Comparison of ENCODE assay signal across 20 mouse cellular contexts in genomic region chr6:11275214-11275613, GRCm38 (mm10).
A peak's percentile ranks its signal among the peaks of the same experiment; 100 is the strongest.
DNase-seq lines count a peak whose midpoint lies in the region; ATAC-seq and TF ChIP-seq lines count a peak whose summit lies in the region.
"Had no signal": no experiment of that assay in that cellular context is flagged by ENCODE, and none has a peak within 500 bp of the region (broad histone marks: within the 10 kb centered on the region; RNA-seq: fewer than 3 reads in every experiment).

No protein-coding gene starts in this region.

- H3K4me1 ChIP-seq in CH12.LX (ENCODE audit: control insufficient read depth in 1 of 2, insufficient read depth in 2 of 2), result no peaks in the 10 kb centered on the region
- H3K4me1 ChIP-seq in thymus, adult 2 months (replicated peaks; ENCODE audit: control insufficient read depth, insufficient read depth, low read length), result no peaks in the 10 kb centered on the region
- H3K4me1 ChIP-seq: embryonic facial prominence, embryonic 10.5 days; embryonic facial prominence, embryonic 12.5 days; forebrain, embryonic 13.5 days; forebrain, embryonic 15.5 days had no signal

- in situ Hi-C loops in CH12.LX (cut with MboI; ENCODE audit: low pct_ligation_motif_present, low pct_unique_long_range_greater_than_20kb, low sequenced_read_pairs), result no loop called here

- no peak overlapping the region for H3K4me3 ChIP-seq in CH12.LX (replicated peaks in 1 of 3; ENCODE audit: low read depth in 2 of 3, low read length in 2 of 3, poor library complexity in 1 of 3)
- H3K4me3 ChIP-seq in thymus, adult 2 months (ENCODE audit: control insufficient read depth, insufficient read depth, low read length), result no peak overlapping the region
- H3K4me3 ChIP-seq: embryonic facial prominence, embryonic 10.5 days; embryonic facial prominence, embryonic 12.5 days; forebrain, embryonic 13.5 days; forebrain, embryonic 15.5 days had no signal

- ATAC-seq in frontal cortex, adult (ENCODE audit: low TSS enrichment), result peak; percentile 99
- ATAC-seq: CD4-positive, CD25-positive, alpha-beta regulatory T cell, adult 4 months; forebrain, embryonic 13.5 days; forebrain, embryonic 15.5 days; forebrain, postnatal 0 days had no signal

- H3K9ac ChIP-seq in CH12.LX (ENCODE audit: insufficient read depth, low read depth), result no peak overlapping the region
- H3K9ac ChIP-seq: embryonic facial prominence, embryonic 12.5 days; forebrain, embryonic 13.5 days; forebrain, embryonic 15.5 days; forebrain, postnatal 0 days had no signal

- H3K36me3 ChIP-seq in CH12.LX (replicated peaks in 1 of 2; ENCODE audit: control insufficient read depth in 1 of 2, insufficient read depth in 1 of 2, low read length in 1 of 2), result no peaks in the 10 kb centered on the region
- H3K36me3 ChIP-seq in thymus, adult 2 months (ENCODE audit: control insufficient read depth, insufficient read depth, low read length), result no peaks in the 10 kb centered on the region
- H3K36me3 ChIP-seq: embryonic facial prominence, embryonic 10.5 days; embryonic facial prominence, embryonic 12.5 days; forebrain, embryonic 15.5 days had no signal

- 79% methylated on average over 3 of the region's 3 CpGs for WGBS in thymus, adult 2 months

- H3K4me2 ChIP-seq in CH12.LX (ENCODE audit: insufficient read depth, low read depth, poor library complexity, severe bottlenecking), result no peak overlapping the region
- H3K4me2 ChIP-seq: embryonic facial prominence, embryonic 12.5 days; forebrain, embryonic 13.5 days; forebrain, embryonic 15.5 days had no signal

- no peak for TF ChIP-seq EP300 in CH12.LX (IDR thresholded peaks at IDR 0.05; ENCODE audit: low read length)

- TF ChIP-seq RAD21 in CH12.LX (IDR thresholded peaks at IDR 0.05; ENCODE audit: low read depth, low read length), result no peak

- H3K27me3 ChIP-seq in CH12.LX (replicated peaks), result no peaks in the 10 kb centered on the region
- no peaks in the 10 kb centered on the region for H3K27me3 ChIP-seq in thymus, adult 2 months (ENCODE audit: control insufficient read depth, insufficient read depth, low read length)
- H3K27me3 ChIP-seq: embryonic facial prominence, embryonic 12.5 days; forebrain, embryonic 13.5 days; forebrain, embryonic 15.5 days had no signal

- no peak overlapping the region for H3K27ac ChIP-seq in CH12.LX (ENCODE audit: insufficient read depth, low read depth)
- H3K27ac ChIP-seq in thymus, adult 2 months (ENCODE audit: control insufficient read depth, insufficient read depth, low read length), result no peak overlapping the region
- H3K27ac ChIP-seq: embryonic facial prominence, embryonic 10.5 days; embryonic facial prominence, embryonic 12.5 days; forebrain, embryonic 13.5 days; forebrain, embryonic 15.5 days had no signal

- H3K9me3 ChIP-seq in CH12.LX (replicated peaks; ENCODE audit: low read length), result no peaks in the 10 kb centered on the region
- H3K9me3 ChIP-seq: embryonic facial prominence, embryonic 10.5 days; embryonic facial prominence, embryonic 12.5 days; forebrain, embryonic 13.5 days; forebrain, embryonic 15.5 days had no signal

- no peak for DNase-seq in frontal cortex, postnatal 10 days (ENCODE audit: low spot score in 2 of 2)
- DNase-seq in CH12.LX (ENCODE audit: extremely low read depth), result peak; percentile 8
- DNase-seq in telencephalon, adult 2 months (ENCODE audit: low read depth, low spot score), result peak; percentile 45
- no peak for DNase-seq in thymus, adult 2 months
- DNase-seq: adrenal gland, adult 2 months; adrenal gland, postnatal 10 days; adrenal gland, postnatal 25 days; B cell, adult 2 months; cerebellum, adult 11-12 months; cerebellum, adult 2 months; cerebellum, adult 9-10 months; cerebellum, postnatal 10 days; cerebellum, postnatal 25 days; forebrain, postnatal 0 days had no signal

- TF ChIP-seq POLR2A in CH12.LX (IDR thresholded peaks at IDR 0.05; ENCODE audit: low read depth, low read length), result no peak
- TF ChIP-seq POLR2A in thymus, adult 2 months (IDR thresholded peaks at IDR 0.05; ENCODE audit: control insufficient read depth, extremely low read depth, insufficient read depth, low read length, poor library complexity), result no peak

- TF ChIP-seq CTCF in CH12.LX (conservative IDR thresholded peaks at IDR 0.05 in 1 of 2, IDR thresholded peaks at IDR 0.05 in 1 of 2; ENCODE audit: low read depth in 2 of 2, low read length in 2 of 2), result no peak
- TF ChIP-seq CTCF in thymus, adult 2 months (IDR thresholded peaks at IDR 0.05; ENCODE audit: borderline replicate concordance, control insufficient read depth, extremely low read depth, insufficient read depth, low read length, poor library complexity), result no peak

- no peaks in the 10 kb centered on the region for H3K79me2 ChIP-seq in CH12.LX (replicated peaks; ENCODE audit: control insufficient read depth, extremely low read depth, insufficient read depth, poor library complexity, severe bottlenecking)

- dilution Hi-C loops in CH12.LX (cut with MboI; ENCODE audit: extremely low pct_ligation_motif_present, extremely low pct_unique_long_range_greater_than_20kb, low sequenced_read_pairs), result no loop called here

TF ChIP-seq in CH12.LX, 34 proteins besides CTCF, POLR2A, EP300 and RAD21:
- TF ChIP-seq MEF2A (IDR thresholded peaks at IDR 0.05; ENCODE audit: borderline replicate concordance, low read depth, low read length), result no peak
- no peak for TF ChIP-seq CHD2 (IDR thresholded peaks at IDR 0.05; ENCODE audit: low read length)
- no peak for TF ChIP-seq ELF1 (IDR thresholded peaks at IDR 0.05; ENCODE audit: low read depth, low read length)
- no peak for TF ChIP-seq ZNF384 (IDR thresholded peaks at IDR 0.05; ENCODE audit: low read depth, low read length)
- no peak for TF ChIP-seq USF2 (conservative IDR thresholded peaks at IDR 0.05; ENCODE audit: low read depth, low read length)
- no peak for TF ChIP-seq MXI1 (IDR thresholded peaks at IDR 0.05; ENCODE audit: low read depth, low read length)
- TF ChIP-seq ZKSCAN1 (IDR thresholded peaks at IDR 0.05; ENCODE audit: borderline replicate concordance, low read depth, low read length), result no peak
- TF ChIP-seq UBTF (IDR thresholded peaks at IDR 0.05; ENCODE audit: low read depth, low read length), result no peak
- no peak for TF ChIP-seq GABPA (IDR thresholded peaks at IDR 0.05; ENCODE audit: insufficient replicate concordance, low read depth, low read length)
- TF ChIP-seq SMC3 (IDR thresholded peaks at IDR 0.05; ENCODE audit: low read depth, low read length), result no peak
- no peak for TF ChIP-seq HCFC1 (IDR thresholded peaks at IDR 0.05; ENCODE audit: low read depth, low read length)
- no peak for TF ChIP-seq PAX5 (IDR thresholded peaks at IDR 0.05; ENCODE audit: low read length)

Comparison
In these comparisons a context has a peak if more than half of its experiments do, and no peak if none do; other contexts are left out.
1. DNase-seq: peak in CH12.LX (single experiment) and telencephalon, adult 2 months (single experiment); none in frontal cortex, postnatal 10 days (0 of 2) and thymus, adult 2 months (single experiment).